Mouse (Mus musculus) retina, adult 2 months (tissue): Measurements from ENCODE around the gene E2f4.

Experiments used
- DNase-seq: peaks from one replicate; pipeline ENCODE4 v3.0.0-alpha.2; 2012; ENCODE audit warnings: low read depth, low spot score

The E2f4 gene

DNA sequence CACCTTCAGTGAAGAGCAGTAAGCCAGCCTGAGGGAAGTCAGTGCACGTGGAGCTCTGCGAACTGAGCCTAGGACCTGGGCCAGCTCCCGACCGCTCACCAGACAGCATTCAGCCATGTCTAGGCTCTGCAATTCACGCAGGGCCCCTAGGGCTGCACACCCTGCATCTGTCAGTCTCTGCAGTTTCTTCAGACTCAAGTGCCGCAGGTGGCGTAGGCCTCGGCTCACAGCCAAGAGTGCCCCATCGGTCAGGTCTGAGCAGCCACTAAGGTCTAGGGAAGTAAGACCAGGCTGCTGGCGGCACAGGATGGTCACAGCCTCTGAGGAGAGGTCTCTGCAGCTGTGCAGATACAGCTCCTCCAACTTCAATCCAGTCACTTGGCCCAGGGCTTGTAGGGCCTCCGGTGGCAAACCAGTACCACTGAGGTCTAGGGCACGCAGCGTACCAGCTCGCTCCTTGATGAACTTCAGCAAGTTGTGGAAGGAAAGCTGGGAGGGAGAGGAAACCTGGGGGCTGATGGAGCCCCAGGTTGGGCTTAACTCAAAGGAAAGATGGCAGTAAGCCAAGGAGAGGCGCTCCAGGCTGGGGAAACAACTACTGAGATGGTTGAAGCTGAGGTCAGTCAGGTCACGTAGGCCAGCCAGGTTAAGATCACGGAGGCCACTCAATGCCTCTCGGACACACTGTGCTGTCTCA lies 17.8 kb downstream of the E2f4 start:
- no peak for DNase-seq

DNA sequence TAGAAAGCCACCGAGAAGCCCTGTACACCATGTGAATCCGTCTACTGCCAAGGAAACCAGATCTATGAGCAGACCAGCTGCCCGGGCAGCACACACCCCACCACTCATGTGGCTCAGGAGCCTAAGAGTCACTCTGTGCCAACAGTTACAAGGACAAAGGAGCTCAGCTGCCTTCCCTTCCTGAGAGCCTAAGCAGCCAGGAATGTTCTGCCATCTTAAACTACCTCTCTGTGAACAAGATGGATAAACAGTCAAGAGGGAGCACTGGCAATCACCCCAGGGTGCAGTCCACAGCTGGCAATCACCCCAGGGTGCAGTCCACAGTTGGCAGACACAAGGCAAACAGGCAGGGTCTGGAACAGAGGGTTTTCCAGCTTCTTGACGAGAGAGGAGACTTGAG lies 20.5 kb downstream of the E2f4 start:
- DNase-seq = no peak

DNA sequence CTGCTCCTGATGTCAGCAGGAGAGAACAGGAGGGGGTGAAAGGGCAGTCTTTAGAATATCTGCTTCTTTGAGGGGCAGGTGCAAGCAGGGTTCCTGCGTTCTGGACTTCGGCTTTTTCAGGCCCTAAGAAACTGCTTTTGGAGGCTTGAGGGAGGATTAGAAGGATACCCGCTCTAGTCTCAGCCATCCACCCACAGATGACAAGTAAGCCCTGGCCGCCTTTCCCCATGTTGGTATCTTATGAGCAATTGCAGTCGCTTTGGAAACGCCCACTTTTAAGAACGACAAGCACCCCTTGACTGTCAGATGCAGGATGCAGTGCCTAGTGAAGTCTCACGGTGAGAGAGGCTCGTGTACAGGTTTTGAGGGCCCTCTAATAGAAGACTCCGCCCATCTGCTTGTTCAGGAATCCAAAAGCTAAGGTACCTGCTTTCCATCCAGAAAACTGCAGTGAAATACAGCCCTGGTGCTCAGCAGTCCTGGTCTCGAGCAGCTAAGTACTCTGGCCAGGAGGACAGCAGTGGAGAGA lies 21.3 kb downstream of the E2f4 start:
- DNase-seq = no peak

DNA sequence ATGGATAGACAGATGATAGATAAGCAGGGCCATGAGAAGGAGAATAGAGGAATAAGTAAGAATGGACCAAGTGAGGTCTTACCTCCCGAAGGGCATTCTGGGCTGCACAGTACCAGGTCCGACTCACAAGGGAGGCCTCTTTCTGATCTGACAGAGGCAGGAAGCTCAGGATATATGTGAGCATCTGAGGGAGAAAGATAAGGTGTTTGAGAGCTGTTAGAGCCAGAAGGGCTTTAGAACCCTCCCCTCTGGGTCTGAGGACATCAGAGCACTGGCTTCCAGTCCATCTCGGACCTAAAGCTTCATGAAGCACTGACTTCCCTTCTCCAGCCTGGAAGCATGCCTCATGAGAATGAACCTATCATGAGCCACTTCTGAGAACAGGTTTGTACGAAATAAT lies 25.7 kb downstream of the E2f4 start:
- no peak for DNase-seq

DNA sequence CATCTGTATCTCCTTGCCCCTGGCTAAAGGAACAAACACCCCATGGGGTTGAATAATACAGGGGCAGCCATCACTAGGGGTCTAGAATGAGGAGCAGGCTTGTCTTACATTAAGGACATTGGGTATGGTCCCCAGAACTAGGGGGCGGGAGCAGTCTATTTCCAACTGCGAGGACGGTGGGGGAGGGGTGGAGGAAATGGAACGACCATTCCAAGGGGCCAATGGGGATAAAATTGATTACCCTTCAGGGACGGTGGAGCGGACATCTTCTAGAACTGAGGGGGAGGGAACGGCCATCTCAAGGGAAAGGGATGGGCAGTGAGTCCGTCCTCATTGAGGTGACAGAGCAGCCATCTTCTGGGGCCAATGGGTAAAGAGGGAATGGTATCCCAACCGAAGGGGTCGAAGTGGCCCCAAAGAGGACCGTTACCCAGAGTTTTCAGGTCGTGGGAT lies 28.2 kb downstream of the E2f4 start:
- no peak for DNase-seq

DNA sequence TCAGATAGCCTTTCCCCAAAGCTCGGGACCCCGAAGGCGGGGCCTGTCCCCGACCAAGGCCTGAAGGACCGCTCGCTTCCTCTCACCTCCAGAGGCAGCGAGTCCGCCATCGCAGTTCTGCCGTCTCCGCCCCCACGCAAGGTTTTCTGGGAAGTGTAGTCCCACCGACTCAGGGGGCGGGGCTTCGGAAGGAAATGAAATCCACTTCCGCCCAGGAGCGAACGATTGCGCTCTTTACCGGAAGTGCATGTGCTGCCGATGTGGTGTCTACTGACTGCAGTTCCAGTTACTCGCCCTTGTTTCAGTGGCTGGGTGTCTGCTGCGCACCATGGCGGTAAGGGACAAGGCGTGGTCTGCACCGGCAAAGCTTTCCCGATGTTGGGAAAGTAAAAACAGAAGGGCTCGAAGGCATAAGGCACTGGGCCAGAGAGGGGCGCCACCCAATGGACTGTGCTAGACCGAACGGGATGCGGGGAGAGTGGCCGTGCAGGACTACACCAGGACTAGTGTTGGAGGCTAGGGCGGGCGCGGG lies 28.7 kb downstream of the E2f4 start, which contains the start of the genes Lrrc29 and Tmem208:
Gene Lrrc29 (minus strand): TSS at position 138 of the 532 bp plus-strand sequence.
Gene Tmem208 (plus strand): TSS at position 214 of the 532 bp plus-strand sequence.
- DNase-seq = peak; percentile 84

DNA sequence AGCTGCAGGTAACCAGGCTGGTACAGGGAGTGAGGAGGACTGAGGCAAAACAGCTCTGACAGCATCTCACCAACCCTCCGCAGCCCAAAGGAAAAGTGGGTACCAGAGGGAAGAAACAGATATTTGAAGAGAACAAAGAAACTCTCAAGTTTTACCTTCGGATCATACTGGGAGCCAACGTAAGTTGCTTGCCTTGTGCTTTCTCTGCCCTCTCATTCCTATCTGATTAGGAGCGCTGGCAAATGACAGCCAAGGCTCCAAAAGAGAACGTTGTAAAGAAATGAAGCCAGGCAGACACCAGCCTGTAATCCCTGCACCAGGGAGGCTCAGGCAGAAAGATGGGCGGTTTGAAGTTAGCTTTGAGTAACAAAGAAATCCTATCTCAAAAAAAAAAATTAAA lies 29.5 kb downstream of the E2f4 start:
- DNase-seq = no peak

DNA sequence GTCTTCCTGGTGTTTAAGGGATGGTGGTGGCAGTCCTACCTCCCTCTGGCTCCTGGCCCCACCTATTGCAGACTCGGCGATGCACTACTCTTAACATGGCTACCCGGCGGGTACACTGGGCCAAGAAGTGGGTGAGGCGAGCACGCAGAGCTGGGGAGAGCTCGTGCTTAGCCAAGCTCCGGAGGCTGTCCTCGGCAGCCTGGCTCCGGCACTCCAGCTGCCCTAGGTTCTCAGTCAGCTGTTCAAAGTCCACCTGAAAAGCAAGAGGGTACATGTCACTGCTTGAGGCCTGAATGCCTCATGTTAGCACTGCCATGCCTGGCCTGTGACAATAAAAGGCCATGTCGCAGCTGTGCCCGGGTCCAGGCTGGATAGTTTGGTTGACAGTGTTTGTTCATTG lies 32.9 kb downstream of the E2f4 start:
- DNase-seq = no peak

DNA sequence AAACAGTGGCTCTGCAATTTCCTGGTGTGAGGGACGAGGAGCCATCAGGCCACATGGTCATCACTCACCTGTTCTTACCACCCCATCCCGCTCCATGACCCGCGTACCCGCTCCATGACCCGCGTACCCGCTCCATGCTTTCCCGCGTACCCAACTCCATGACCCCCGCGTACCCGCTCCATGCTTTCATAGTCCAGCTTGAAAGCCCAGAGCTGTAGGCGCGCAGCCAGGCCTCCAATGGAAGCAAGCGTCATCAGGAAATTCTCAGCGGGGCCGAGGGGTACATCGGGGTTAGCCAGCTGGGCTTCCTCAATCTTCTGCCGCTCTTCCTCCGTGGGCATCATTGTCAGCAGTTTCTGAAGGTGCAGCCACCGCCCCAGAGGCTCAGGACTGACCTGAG lies 34.0 kb downstream of the E2f4 start:
- no peak for DNase-seq

DNA sequence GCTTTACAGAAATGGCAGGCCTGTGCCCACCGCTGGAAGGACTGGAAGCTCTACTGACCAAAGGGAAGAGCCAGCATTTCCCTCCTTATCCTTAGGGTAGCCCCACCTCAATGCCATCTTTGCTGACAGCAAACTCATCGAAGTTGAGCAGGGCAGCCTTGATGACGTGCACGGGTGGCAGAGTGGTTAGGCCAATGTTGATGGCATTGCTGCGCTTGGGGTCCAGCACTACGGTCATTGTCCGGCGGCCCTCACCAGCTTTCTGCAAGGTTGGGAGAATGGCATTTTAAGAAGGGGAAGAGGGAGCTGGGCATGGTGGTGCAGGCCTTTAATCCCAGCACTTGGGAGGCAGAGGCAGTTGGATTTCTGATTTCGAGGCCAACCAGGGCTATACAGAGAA lies 34.5 kb downstream of the E2f4 start:
- no peak for DNase-seq

DNA sequence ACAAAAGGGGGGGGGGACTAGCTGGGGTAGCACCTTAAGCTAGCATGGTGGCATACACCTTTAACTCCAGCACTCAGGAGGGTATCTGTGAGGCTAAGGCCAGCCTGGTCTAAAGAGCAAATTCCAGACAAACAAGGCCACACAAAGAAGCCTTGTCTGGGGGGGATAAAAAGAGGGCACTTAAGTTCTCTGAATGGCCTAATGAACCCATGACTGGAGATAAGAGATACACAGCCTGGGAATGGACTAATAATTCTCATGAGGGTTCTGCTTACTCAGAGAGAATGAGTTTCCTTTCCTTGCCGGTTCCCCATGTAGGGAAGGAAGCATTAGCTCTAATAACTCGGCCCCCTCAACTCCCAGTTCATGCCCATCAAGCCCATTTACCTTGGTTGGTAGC lies 35.1 kb downstream of the E2f4 start:
- no peak for DNase-seq

DNA sequence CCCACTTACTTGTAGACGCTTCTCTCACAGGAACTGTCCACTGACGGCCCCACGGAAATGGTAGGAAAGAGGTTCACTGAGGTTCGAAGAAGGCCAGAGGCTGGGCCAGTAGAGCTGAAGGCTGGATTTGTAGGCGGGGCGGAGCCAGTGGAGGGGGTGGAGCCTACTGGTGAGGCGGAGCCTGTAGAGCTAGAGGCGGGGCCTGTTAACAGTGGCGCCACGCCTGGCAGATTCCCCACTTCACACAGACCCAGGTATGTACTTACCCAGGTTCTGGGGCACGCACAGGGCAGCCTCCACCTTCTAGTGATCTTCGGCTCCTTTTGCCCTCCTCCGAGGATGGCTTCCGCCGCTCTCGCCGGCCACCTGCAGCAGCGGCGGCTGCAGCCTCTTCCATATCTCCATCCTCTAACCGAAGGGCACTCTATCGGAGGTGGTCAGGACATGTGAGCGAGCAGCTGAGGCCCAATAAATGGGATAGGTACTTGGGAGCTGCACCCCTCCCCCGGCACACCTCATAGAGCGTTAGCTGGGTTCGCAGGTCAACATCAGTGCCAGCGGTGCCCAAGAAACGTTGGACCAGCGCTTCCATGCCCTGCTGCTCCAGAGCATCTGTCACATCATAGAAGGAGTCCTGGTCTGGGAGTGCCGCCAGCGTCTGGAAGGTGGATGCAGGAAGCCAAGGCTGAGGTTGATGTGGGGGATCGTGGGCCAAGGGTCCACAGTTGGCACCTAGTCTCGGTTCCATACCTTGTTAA lies 39.1 kb downstream of the E2f4 start:
- DNase-seq = no peak

DNA sequence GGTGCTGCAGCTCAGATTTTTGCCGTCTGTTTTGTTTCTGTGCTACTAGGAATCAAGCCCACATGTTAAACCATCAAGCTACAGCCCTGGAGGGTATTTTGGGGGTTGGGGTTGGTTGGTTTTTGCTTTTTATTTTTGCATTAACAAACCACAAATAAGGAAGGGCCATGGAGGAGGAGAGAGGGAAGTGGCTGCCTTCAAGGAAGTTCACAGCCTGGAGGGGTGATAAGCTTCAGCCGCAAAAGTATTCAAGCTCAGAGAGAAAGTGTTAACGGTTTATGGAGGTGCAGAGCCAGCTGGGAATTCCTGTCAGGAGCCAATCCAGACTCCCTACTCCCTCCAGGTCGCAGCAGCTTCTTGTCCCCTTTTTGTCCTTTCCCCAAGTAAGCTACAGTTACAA lies 41.5 kb downstream of the E2f4 start:
- DNase-seq = no peak

DNA sequence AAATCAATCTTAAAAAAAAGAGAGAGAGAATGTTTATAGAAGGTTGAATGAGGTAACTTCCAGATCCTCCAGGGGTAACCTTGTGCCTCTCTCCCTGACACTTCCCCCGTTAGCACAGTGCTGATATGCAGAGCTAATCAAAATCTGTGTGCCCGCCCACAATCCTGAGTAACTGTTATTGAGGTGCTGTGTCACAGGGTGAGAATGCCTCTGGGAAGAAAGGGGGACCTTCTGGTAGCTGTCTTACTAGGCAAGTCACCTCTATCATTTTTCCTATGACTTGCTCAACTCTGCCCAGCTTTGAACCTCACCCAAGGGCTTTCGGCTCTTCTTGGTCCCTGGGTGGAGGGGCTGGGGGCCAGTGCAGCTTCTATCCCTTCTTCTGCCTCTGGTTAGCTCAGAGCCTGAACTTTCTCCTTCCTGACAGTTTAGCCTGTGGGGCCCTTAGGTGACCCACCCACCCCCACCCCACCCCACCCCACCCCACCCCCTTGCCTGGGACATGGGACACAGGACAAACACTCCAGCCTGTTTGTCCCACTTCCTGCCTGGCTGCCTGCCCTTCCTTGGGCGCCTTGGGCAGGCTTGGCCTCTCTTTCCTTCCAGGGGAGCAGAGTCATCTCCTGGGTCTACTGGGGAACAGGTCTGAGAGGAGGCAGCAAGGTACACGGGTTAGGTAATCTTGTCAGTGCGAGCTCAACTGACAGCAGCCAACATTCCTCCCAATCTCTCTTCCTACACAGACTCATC lies 42.6 kb downstream of the E2f4 start:
- DNase-seq = no peak

DNA sequence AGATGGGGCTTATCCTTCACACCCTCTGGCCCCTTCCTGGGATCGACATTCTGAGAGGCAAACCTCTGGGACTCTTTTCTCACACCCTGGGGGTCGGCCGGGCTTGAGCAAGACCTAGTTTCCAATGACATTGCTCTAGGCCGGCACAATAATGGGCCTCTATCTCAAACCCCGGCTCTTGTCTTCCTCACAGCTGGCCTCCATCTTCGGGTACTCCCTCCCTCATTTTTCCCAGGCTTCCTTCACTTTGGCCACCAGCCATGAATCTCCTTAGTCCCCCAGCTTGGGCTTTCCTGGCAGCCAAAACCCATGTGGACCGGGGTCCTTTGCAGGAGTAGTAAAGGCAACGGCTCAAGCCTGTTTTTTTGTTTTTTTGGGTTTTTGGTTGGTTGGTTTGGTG lies 43.9 kb downstream of the E2f4 start:
- no peak for DNase-seq

DNA sequence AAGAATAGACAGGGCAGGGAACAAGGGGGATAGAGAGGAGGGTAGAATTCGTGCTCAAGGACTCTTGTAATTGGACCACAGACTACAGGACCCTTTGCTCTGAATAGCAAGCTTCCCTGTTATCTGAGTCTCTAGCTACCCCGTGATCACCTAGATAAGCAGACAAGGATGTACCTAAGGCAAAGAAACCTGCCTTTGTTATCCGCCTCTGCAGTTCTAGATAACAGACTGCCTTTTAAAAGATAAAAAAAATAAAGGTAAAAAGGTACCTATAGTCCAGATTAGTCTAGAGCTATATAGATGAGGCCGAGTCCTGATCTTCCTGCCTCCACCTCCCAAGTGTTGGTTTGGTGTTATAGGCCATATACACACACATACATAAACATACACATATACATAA lies 45.3 kb downstream of the E2f4 start:
- no peak for DNase-seq

DNA sequence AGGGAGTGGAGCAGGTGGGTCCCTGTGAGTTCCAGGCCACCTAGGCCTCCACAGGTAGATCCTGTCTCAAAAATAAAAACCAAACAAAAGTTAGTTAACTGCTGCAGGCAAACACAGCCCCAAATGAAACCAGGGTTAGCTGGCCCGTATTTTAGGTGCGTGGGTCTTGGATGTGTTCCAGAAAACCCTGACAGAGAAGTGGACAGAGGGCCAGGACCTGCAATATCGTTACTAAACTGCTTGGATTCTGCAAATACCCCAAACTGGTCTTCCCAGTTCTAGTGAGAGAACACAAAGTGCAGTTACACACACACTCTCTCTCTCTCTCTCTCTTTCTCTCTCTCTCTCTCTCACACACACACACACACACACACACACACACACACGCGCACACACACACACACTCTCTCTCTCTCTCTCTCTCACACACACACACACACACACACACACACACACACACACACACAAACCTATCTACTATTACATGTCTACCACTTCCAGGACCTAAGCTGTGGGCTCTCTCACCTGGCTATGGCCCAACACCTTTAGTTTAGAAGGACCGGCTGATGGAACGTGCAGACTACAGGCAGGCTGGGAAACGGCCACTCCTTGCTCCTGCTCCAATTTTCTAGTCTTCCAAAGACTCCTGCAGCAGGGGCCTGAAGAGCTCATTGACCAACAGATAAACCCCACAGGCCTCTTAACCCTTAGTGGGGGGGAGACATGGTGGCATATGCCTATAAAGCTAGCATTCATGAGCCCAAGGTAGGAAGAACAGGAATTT lies 46.5 kb downstream of the E2f4 start:
- DNase-seq = no peak

DNA sequence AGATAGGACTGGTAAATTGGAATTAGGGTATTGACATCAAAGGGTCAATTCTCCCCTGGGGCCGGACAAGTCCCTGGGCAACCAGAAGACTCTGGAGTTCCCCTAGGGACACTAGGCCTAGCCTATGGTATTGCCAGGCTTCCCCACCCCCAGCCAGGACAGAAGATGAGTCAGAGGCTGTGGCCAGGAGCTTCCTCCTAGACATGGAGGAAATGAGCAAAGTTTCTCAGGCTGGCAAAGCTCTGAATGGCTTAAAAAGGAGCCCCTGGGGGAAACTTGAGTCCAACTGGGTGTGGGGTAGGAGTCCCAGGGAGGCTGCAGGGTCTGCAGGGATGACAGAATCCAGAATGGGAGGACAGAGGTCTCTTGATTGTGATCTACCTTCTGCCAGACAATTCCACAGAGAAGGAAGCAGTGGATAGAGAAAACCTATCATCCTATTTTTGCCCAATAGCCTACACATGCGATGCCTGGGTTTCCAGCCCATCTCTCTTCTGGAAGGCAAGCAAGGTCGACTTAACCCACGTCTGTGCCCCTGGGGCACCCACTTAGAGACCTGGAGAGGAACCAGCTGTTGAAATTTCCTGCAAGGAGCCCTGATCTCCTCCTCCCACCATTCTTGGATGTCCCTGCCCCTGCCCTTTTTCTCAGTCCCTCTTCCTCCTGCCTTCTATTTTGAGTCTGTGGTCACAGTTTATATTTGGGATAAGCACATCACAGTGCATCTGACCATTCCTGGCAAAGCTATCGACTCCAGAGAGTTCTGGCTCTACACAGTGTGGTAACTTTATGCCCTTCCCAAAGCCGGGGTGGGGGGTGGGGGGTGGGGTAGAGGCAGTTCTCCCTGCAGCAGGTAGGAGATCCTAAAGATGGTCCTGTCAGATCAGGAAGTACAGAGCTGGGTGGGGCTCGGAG lies 47.9 kb downstream of the E2f4 start:
- DNase-seq = no peak

DNA sequence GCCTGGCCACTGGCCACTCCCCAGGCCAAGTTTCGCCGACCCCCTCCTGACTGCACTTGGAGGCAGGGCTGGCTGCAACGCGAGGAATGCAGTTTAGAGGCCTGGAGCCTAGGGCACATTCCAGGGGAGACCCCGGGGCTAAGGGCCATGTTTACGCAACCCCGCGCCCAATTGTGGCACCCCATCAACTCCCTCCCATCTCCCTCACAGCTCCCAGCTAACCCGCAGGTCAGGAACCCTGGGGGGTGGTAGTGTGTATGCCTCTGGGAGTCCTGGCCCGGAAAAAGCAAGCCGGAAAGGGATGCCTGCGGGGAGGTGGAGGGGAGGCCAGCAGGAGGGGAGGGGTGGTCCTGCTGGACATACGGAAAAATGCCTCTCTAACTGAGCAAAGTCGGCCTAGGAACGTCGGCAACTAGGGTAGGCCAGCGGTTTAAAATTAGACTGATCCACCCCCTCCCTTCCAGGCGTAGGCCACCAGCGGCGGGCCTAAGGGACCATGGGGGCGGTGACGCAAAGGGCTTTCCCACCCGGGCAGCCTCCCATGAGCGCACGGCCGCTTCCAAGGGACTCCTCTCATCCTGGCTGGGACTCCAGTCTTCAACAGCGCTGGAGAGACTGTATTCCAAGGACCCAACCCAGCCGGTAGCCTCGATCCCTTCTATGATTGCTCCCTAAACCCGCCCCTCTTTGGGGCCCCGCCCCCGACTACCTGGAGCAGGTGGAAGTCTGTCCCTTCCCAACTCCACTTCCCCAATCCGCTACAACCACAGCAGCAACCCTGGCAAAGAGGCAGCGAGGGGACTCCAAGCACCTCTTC lies 49.4 kb downstream of the E2f4 start:
- DNase-seq = no peak
